Mouse (Mus musculus): ENCODE data around the gene Atp7a. TPM values are rescaled to one million over a fixed set of nuclear protein-coding genes. Genes with fewer than 3 reads are reported as not detected.

Atp7a gene
- 12.8 TPM for polyA plus RNA-seq (2017; shearing (Covaris generic))

GRCm38 (mm10) chrX:106026418-106027342 is at the start of gene Atp7a:
TSS of gene Atp7a (plus strand) at chrX:106027276.

GRCm38 (mm10) chrX:106011465-106012159 is 15.5 kb upstream of the Atp7a start, which contains the start of gene Magt1:
TSS of gene Magt1 (minus strand) at chrX:106011906.

GRCm38 (mm10) chrX:106015571-106016322 is 11.3 kb upstream of the Atp7a start, which contains the start of gene Cox7b:
TSS of gene Cox7b (plus strand) at chrX:106015700.

DNA sequence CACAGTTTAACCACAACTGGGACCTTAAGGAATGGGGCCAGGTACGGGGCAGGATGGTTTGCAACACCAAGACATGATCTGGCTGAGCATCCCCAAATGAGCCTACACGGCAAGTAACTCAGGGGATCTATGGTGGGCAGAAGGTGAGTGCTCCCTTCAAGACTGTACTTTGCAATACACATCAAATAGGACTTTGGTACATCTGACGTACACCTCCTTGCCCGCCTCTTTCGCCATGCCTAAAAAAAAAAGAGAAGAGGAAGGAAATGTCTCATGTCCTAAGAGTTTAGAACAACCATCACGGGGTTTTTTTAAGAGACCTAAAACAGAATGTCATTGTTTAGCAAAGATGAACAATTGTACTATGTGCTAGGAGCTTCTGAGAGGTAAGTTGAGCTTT is 115.9 kb downstream of the Atp7a start, which contains the start of gene Tlr13:
Gene Tlr13, plus strand, starts transcription at position 269 of the 400 bp plus-strand sequence.

Other genes with a start within 250 kb of the Atp7a start
- 283 TPM for gene Atrx, start 97.9 kb upstream of the Atp7a start, polyA plus RNA-seq (2017; shearing (Covaris generic))
- 42.3 TPM for gene Magt1, start 15.4 kb upstream of the Atp7a start, polyA plus RNA-seq (2017; shearing (Covaris generic))
- gene Cox7b, start 11.6 kb upstream of the Atp7a start, polyA plus RNA-seq (2017; shearing (Covaris generic)): 296 TPM
- gene Tlr13, start 115.9 kb downstream of the Atp7a start, polyA plus RNA-seq (2017; shearing (Covaris generic)): 0.14 TPM
- gene Pgk1, start 159.8 kb downstream of the Atp7a start, polyA plus RNA-seq (2017; shearing (Covaris generic)): 169 TPM
- 41.1 TPM for gene Taf9b, start 193.9 kb downstream of the Atp7a start, polyA plus RNA-seq (2017; shearing (Covaris generic))
- gene Fnd3c2, start 228.1 kb downstream of the Atp7a start, polyA plus RNA-seq (2017; shearing (Covaris generic)): not detected

Measured in CD4-positive, CD25-positive, alpha-beta regulatory T cell, adult 9 weeks (primary cell).